Mouse (Mus musculus): Measurements from ENCODE around the gene Gm19935.

The Gm19935 gene

DNA sequence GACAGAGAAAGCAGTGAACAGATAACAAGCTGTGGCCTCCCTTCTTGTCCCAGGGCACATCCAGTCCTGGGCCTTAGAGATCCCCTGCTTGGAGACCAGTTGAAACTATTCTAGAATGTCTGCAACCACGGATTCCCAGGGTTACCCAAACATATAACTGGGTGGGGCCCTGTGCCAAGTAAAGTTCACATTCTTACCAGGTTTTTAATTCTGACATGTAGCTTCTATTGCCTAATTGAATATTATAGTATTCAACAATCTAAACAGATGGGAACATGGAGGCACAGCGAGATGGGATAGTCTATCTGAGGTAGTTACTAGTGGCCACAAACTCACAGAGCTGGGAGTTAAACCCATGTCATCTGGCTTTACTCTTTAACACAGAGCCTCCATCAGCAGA, at the start of gene Gm19935:
Gene Gm19935, minus strand, starts transcription at position 101 of the 400 bp plus-strand sequence.
- no peak for DNase-seq

DNA sequence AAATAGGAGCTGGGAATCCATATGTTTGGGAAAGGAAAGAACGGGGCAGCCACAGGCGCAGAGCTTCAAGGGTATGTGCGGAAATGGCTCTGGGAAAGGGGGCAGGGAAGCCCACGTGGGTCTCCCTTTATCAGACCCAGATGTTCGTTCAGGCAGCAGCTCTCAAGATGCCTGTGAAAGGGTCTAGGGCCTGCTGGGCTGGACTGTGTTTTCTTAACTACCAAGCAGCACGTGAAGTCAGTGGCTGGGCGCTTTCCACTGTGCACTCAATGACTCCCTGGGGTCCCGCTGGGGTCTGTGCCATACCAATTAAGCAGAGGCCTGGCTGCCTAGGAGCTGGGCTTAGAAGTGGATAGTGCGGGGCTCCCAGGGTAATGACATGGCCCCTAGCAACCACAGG, 44.8 kb upstream of the Gm19935 start:
- DNase-seq: peak in 1 of 2 experiments; percentile 28

DNA sequence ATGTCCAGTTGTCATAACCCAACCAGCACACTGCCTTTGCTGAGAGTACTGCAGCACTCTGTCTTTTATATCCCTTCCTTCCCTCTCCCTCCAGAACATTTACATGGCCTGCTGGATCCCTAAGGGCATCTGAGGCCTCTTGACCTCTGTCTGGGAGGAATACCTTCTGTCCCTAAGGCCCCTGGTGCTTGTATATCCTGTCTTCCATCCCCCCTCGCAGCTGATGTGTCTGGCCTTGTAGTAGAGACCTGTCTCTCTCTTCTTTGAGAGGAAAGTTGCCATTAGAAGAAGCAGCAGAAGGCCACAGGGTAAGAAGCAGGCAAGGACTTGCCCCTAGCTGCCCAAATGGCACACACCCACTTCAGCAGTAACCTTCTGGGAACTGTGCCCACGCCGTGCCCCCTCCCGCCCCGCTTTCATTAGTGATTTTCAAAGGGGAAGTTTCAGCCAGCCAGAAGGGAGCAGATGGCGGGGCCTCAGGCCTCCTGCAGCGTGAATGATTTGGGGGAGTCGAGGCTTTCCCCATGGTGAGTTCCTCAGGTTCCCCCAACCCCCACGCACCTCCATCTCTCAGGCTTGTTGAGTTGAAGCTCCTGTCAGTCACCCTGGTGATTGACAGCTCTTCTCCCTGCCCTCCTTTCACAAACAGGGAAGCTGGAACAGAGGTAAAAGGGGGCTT, 44.2 kb upstream of the Gm19935 start:
- peak; percentile 58 to 69 for DNase-seq

DNA sequence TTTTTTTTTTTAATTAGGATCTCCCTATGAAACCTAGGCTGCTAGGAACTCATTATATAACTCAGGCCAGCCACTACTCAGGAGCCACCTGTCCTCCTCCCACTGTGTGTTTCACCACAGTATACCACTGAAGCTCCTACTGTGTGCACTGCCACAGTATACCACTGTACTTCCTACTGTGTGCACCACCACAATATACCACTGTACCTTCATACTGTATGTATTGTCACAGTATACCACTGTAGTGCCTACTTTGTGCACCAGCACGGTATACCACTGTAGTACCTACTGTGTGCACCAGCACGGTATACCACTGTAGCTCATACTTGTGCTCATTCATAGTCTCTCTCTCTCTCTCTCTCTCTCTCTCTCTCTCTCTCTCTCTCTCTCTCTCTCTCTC, 40.9 kb upstream of the Gm19935 start:
- DNase-seq: no peak

DNA sequence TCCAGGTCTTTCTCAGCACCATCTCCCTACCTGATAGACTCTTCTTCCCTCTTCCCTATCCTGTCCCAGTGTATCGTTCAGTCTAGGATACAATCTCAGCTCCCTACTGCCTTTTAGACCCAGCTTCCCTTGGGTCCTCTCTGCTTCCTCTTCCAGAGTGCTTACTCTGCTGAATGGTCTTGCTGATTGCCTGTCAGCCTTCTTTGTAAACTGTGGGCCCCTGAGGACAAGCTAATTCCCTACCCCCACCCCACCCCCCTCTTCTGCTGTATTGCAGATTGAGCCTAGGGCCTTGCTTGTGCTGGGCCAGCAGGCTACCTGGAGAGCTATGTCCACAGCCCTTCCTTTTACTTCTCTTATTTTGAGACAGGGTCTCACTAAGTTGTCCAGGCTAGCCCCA, 39.8 kb upstream of the Gm19935 start:
- DNase-seq: no peak

DNA sequence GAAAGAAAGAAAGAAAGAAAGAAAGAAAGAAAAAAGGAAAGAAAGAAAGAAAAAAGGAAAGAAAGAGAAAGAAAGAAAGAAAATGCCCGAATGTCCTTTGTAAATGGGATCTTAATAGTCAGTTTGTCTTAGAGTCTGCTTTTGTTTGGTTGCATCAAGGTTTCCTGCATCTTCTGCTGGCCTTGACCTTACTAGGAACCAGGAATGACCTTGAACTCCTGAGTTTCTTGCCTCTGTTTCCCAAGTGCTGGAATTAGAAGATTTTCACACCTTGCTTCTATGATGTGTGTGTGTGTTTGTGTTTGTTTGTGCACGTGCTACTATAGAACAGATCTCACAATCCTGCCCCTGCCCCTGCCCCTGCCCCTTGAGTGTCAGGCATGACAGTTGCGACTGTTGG, 39.0 kb upstream of the Gm19935 start:
- no peak for DNase-seq

DNA sequence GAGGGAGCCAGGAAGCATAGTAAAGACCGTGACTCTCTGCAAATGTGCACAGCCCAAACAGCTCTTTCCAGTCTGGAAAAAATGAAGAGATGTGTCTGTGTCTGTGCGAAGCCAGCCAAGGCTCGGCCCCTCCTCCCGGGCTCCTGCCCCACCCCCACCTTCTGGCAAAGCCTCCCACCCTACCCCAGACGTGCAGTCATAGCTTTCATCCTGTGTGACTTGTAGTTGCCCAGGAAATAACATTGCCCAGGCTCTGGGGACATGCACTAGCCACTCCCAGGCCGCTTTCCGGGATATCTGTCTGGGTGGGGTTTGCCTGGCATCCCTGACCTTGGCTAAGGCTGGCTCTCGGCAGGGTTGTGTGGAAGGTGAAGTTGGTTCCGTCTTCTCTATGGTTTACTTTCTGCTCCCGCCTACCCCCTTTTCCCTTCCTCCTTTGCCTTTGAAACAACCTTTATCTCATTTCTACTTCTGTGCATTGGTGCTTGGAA, 37.5 kb upstream of the Gm19935 start:
- DNase-seq: no peak

DNA sequence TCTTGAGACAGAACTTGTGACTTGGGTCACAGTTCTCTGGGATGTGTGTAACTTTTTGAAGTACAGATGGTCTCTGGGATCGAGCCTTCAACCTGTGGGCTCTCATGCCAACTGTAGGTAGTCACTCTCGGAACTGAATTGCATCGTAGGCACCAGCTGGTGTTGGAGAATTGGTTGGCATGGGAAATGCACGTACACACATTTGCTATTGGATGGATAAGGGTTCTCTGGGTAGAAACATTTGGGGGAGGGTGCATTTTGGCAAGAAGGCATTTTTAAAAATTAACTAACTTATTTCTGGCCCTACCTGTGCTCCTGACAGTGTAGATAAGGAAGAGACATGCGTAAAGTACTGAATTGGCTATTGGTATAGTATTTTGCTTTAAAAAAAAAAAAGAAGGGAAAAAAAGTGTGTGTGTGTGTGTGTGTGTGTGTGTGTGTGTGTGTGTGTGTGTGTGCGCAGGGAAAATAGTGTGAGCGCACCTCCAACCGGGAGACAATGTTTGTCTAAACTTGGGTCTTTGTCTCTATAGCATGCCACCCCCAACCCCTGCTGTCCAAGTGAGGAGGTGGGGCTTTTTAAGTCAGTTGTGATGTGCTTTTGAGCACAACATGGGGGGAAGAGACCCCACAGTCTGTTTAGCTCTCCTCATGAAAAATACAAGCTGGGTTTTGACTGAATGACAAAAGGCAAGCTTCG, 36.9 kb upstream of the Gm19935 start:
- DNase-seq: no peak

DNA sequence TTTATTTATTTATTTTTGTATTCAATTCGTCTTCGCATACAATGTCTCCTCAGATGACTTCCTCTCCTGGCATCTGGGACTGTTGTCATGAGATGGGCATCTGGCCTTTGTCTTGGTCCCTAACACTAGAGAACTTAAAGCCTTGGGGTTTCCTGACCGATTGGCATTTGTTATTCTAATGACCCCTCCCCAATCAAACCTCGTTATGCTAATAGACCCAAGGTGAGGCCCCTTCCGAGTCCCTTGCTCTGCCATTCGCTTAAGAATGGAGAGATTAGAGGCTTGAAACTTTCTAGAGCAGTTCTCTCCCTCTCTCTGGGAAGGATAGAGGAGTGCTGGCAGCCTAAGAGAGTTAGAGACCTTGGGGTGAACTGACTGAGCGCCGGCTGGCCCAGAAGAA, 34.4 kb upstream of the Gm19935 start:
- DNase-seq: no peak

DNA sequence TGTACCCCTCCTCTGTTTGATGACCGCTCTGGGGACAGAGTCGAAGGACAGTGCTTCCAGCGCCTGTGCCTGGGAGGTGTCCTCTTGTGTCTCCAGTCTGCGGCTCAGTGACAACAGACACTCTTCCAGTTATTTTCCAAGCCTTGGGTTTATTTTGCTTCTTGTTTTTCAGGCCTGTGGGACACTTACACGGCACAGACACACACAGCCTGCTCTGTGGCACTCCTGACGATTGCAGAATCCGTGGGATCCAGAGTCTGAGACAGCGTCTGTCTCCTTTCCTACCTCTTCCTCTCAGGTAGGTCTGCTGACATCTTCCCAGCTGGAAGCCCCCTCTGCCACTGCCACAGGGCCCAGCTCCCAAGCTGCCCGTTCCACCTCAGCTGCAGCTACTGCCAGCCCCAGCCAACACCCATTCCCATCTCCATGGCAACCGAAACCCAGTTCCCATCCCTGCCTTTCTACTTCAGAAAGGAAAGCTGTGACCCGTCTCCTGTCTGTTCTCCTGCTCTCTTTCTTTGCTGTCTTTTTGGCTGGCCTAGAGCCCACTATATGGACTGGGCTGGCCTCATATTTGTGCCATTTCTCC, 32.4 kb upstream of the Gm19935 start:
- no peak for DNase-seq

DNA sequence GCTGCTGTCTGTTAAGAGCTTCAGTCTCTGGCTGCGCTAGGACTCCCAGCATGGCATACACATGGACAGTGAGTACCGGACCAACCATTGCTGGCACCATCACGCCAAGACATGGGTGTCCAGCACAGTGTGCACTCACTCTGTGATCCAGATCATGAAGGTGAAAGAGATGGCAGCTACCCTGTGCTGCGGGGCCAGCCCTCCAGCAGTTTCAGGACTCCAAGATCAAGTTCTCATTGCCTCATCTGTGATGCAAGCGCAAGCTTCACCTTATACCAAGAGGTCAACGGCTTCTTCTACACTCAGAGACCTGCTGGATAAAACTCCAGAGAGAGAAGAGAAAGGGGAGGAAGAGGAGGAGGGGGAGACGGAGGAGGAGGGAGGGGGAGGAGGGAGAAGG, 30.8 kb upstream of the Gm19935 start:
- no peak for DNase-seq

DNA sequence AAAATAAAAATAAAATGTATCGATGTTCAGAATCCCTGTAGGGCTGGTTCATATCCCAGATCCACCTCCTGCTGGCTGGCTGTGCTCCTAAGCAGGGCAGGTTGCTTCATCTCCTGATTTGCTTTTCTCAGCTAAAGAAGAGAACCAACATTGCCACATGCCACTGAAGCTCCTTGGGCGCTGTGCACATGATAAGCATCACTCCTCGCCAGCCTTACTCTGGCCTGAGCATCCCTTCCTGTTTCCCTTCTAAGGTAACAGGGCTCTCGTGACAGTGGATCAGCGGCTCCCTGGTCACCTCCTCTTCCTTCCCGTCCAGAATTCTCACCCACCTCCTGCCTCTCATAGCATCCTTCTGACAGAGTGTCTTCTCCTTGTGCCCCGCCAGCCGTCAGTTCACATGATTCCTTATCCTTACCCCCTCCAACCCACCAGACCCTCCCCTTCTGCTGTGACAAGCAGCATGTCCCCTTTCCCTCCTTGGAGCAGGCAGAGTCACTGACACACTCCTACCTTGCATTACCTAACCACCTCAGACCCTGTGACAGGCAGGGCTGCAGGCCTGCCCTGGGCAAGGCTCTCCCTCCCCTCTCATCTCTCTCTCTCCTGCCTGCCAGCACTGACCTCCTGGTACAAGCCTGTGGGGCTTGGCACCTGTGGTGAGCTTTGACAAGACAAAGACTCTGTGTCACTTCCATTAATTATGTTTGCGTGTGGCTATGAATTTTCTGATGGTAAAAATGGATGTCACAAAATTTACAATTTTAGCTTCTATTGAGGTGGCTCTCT, 27.2 kb upstream of the Gm19935 start:
- peak; percentile 31 to 35 for DNase-seq

DNA sequence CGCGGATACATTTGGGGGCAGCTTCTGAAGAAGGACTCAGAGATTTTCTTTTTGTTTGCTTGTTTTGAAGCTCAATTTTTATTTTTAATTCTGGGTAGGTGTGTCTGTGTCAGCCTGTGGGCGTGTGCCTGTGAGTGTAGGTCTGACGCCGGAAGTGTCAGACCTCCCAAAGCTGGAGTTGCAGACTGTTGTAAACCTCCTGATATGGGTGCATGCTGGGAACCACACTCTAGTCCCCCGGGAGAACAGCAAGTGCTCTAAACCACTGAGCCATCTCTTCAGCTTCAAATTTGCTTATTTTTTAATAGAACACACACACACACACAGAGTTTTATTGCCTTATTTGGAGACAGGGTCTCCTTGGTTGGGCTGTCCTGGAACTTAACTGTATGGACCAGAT, 25.9 kb upstream of the Gm19935 start:
- no peak for DNase-seq

DNA sequence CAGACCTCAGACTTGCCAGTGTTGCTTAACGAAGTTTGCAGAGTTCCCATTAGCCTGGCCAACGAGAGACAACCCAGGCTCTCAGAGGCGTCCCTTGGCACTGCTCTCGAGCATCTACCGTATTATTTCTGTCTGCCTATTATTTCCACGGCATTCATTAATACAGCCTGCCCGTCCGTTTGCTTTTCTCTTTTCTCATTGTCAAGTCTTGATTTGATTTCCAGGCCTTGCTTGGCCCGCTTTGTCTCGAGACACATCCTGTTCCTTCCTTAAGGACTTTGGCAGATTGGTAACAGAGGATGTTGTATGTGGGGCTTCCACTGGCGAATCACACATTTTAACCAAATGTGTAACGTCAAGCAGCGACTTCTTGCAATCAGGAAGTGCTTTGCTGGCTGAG, 24.1 kb upstream of the Gm19935 start:
- no peak for DNase-seq

DNA sequence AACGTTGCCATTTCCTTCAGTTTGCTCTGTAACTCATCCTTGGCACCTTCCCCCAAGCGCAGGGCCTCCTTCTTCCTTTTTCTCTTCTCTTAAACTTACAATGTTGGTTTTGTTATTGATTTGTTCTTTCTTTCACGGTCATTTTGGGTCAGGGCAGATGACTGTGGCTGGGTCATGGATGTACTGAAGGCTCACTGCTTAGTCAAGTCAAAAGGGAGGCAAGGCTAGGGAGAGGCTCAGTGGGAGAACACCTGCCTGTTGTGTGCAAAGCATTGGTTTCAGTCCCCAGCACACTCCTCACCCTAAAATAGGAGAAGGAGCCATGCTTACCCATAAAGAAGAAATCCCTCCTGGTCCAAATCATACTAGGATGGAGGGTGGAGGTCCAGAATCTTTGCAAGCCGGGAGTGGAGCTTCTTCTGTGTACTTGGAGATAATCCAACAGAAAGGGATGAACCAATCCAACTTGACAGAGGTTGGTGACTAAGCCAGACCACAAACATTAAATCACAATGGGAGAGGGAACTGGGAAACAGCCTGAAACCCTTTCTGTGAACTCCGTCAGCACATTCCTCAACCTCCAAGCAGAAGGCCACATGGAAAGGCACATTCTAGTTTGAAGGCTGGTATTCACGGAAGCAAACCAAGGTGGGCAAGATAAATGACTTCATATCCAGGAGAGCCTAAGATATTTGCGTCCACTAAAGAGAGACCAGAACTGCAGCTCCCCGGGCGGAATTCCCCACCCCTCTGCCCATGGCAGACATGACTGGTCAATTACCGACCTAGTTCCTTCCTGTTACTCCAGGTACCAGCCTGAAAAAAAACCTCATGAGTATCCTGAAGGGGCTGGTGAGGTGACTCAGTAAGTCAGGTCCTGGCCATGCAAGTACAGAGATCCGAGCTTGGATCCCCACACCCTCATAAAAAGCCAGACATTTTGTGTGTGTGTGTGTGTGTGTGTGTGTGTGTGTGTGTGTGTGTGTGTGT, 22.8 kb upstream of the Gm19935 start:
- no peak for DNase-seq

DNA sequence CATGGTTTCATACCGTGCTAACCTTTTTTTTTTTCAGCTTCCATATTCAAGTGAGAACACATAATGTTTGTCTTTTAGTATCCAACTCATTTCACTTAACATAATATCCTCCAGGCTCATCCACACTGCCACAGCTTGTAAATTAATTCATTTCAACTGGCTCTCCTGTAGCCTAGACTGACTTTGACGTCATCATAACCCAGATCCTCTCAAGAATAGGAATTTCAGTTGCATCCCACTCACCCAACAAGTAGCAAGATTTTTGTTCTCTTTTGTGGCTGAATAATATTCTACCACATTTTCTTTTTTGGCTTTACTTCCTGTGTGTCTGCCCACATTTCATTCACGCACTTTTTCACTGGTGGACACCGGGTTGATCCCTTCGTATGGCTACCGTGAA, 20.2 kb upstream of the Gm19935 start:
- DNase-seq: no peak

DNA sequence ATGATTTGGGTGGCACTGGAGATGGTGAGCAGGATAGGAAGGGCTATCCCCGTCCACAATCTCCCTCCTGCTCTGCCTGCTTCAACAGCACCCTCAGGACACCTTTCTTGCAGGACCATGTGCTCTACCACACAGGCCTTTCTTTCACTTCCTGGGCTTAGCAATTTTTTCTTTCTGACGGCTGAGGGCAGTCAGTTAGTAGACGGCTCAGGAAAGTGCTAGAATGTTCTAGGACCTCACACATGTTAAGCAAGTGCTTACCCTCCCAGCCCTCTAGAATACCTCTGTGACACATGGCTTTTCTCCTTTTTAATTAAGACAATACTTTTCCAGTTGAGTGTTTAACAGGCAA, 17.1 kb upstream of the Gm19935 start:
- no peak for DNase-seq

DNA sequence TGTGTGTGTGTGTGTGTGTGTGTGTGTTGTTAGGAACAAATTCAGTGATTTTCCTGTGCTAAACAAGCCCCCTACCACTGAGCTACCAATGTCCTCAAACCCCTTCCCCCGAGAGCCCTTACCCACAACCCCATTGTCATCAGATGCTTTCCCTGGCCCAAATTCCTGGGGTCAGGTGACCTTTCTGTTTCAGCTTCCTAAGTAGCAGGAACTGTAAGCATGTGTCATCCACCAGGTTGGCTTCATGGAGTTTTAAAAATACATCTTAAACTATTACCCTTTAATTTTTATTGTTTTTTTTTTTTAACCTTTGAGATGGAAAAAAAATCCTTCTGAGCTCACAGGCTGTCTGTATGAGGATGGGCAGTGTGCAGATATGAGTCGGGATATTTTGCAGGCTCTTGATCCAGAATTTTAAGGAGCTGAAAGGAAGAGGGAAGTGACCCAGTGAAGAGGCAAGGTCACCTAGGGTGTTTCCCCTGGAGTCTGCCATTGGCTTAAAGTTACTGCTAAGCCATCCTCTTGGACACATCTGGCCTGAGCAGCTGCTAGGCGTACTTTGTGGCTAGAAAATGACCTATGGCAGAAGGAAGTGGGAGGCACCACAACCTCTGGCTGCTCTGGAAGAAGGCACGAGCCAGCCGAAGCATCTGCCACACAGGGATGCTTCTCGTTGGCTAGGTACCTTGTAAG, 16.6 kb upstream of the Gm19935 start:
- DNase-seq: no peak

DNA sequence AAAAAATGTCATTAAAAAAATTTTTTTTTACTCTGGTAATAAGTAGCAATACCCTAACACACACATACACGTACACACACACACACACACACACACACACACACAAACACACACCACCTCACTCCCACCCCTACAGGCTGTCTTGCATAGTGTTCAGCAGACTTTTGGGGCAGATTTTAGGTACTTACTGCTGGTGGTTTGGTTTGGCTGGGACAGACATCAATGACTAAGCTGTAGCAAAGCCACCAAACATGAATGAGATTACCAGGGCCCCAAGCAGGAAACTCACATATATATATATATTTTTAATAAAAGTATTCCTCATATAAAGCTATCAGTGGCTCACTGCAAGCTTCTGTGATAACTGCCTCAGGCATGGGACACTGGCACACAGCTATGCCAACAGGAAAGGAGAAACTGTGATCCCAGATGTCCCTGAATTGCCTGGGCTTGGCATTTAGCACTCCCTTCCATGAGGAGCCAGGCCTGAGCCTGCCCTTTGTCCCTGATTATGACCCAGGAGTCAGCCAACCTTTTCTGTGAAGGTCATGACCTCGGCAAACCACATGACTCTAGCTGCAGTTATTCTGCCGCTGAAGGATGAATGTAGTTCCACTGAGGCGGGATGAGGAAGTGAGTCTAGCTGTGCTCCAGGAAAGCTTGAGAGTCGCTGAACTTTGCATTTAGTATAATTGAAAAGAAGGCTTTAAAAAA, 15.5 kb upstream of the Gm19935 start:
- peak; percentile 23 to 30 for DNase-seq

DNA sequence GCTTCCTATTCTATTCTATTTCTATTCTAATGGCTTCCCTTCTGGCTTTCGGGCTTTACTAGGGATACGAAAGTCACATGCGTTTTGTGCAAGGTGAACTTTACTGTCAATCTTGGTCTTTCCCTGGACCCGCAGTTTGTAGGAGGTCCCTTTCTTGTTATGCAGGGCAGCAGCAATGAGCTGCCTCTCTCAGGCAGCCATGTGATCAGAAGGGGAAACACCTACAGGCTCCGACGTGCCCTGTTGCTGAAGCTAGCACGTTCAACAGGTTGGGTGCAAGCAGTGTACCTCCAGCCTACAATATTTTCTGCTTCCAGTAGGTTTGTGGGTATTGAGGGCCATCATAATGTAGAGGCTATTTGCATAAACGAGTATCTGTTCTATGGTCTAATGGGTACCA, 13.8 kb upstream of the Gm19935 start:
- DNase-seq: no peak

DNA sequence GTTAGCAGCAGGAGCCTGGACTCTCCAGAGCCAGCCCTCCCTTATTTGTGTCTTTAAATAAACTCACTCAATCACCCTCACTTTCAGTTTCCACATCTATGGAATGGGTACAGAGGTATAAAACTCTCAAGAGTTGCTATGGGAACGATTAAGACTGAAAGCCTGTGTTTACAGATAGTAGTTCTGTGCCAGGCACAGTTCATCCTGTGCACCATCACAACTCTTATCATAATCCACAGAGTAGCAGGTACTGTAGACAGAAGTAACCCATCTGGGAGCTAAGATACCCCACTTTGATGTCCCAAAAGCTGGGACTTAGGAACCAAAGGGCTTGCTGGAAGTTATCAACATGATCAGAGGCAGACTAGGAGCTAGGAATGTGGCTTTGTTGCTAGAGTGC, 12.6 kb upstream of the Gm19935 start:
- no peak for DNase-seq

Measured in cerebellum, postnatal 36 days (tissue).